Mouse (Mus musculus) neural tube, embryonic 11.5 days (tissue): ENCODE results near the gene Tlk2. TPM values are rescaled to one million over a fixed set of nuclear protein-coding genes. Genes with fewer than 3 reads are reported as not detected.

Experiments
- ATAC-seq: fragments of 200-750 bp; cut with Nextera tagmentation; 2 replicates; pipeline ENCODE4 v1.8.0; 2017; ENCODE audit warnings: moderate number of reproducible peaks, mild to moderate bottlenecking, moderate TSS enrichment, moderate library complexity; ENCODE audit not compliant: insufficient read depth, low FRiP score, low TSS enrichment
- DNase-seq: peaks from one replicate; pipeline ENCODE4 v3.0.0-alpha.2; 2015; ENCODE audit warnings: low spot score
- H3K27ac ChIP-seq: fragments of 300-500 bp; sonication (generic); 2 replicates; pipeline ENCODE4 v1.5.1; 2014; ENCODE audit warnings: low read depth, mild to moderate bottlenecking, low read length
- H3K27me3 ChIP-seq: fragments of 300-500 bp; sonication (generic); 2 replicates; pipeline ENCODE4 v1.6.1; 2014; ENCODE audit warnings: mild to moderate bottlenecking, low read length, mixed read lengths; ENCODE audit not compliant: control insufficient read depth, insufficient read depth
- H3K36me3 ChIP-seq: fragments of 300-500 bp; sonication (generic); 2 replicates; pipeline ENCODE4 v1.6.1; 2014; ENCODE audit warnings: mild to moderate bottlenecking, low read length, moderate library complexity, mixed read lengths; ENCODE audit not compliant: control insufficient read depth, insufficient read depth
- H3K4me1 ChIP-seq: fragments of 300-500 bp; sonication (generic); 2 replicates; pipeline ENCODE4 v1.6.1; 2014; ENCODE audit warnings: low read length, mixed read lengths; ENCODE audit not compliant: control insufficient read depth, insufficient read depth
- H3K4me2 ChIP-seq: fragments of 300-500 bp; sonication (generic); 2 replicates; pipeline ENCODE4 v1.6.1; 2014; ENCODE audit warnings: low read depth, mild to moderate bottlenecking, moderate library complexity
- H3K4me3 ChIP-seq: fragments of 300-500 bp; sonication (generic); 2 replicates; pipeline ENCODE4 v1.5.1; 2014; ENCODE audit warnings: low read depth, low read length
- H3K9ac ChIP-seq: fragments of 300-500 bp; sonication (generic); 2 replicates; pipeline ENCODE4 v1.6.1; 2014; ENCODE audit warnings: mild to moderate bottlenecking, low read length
- H3K9me3 ChIP-seq: fragments of 300-500 bp; sonication (generic); 2 replicates; pipeline ENCODE4 v1.6.1; 2016; ENCODE audit warnings: low read length; ENCODE audit not compliant: control insufficient read depth
- WGBS: fragments of 180-500 bp; shearing (Covaris S2); extraction: QIAGEN DNeasy Blood & Tissue Kit; methylation state at CpG from one replicate; pipeline ENCODE4 v1.1.7; 2014; 5-methylcytosine and 5-hydroxymethylcytosine counted together
- polyA plus RNA-seq: library from polyadenylated mRNA; unstranded; fragments of >200 nt; fragmentation: Nextera tagmentation; extraction: Ambion mirVana; gene quantifications from 2 replicates; pipeline ENCODE4 v1.2.1, GENCODE M21; 2014

The Tlk2 gene
- polyA plus RNA-seq, 1 experiment from 2014 or later: 25.9 TPM

- Histone ChIP-seq H3K4me1 (no peaks in the 10 kb centered on the region; the same call in 1 of the 2 replicates), H3K4me3 (no peak overlapping the region), H3K9me3 (no peaks in the 10 kb centered on the region), H3K4me2 (no peak overlapping the region), H3K27me3 (no peaks in the 10 kb centered on the region), H3K27ac (no peak overlapping the region), H3K36me3 (peaks cover 2% of the 10 kb centered on the region; the same call in 1 of the 2 replicates), H3K9ac (no peak overlapping the region)
- 45% methylated on average over 5 of the region's 5 CpGs for WGBS
- DNase-seq (no peak), ATAC-seq (no peak)
Measured at GRCm38 (mm10) chr11:105261116-105261515, 82.5 kb downstream of the Tlk2 start.

- no peak overlapping the region for H3K27ac ChIP-seq
- DNase-seq (no peak), ATAC-seq (no peak)
- peaks cover 2% of the 10 kb centered on the region; the same call in 1 of the 2 replicates for H3K36me3 ChIP-seq
- no peaks in the 10 kb centered on the region; the same call in 1 of the 2 replicates for H3K4me1 ChIP-seq
- no peaks in the 10 kb centered on the region for H3K9me3 ChIP-seq
- H3K9ac ChIP-seq: no peak overlapping the region
- H3K4me2 ChIP-seq: no peak overlapping the region
- H3K4me3 ChIP-seq: no peak overlapping the region
- H3K27me3 ChIP-seq: no peaks in the 10 kb centered on the region
- 80% methylated on average over 4 of the region's 4 CpGs for WGBS
Measured at GRCm38 (mm10) chr11:105261601-105262351, 83.2 kb downstream of the Tlk2 start.

- no peaks in the 10 kb centered on the region; the same call in 1 of the 2 replicates for H3K4me1 ChIP-seq
- ATAC-seq: no peak
- H3K27me3 ChIP-seq: no peaks in the 10 kb centered on the region
- no peak overlapping the region for H3K27ac ChIP-seq
- no peak for DNase-seq
- no peak overlapping the region for H3K4me3 ChIP-seq
- no peak overlapping the region for H3K9ac ChIP-seq
- no peaks in the 10 kb centered on the region for H3K36me3 ChIP-seq
- H3K4me2 ChIP-seq: no peak overlapping the region
- H3K9me3 ChIP-seq: no peaks in the 10 kb centered on the region
Measured at GRCm38 (mm10) chr11:105264506-105264905, 85.9 kb downstream of the Tlk2 start.

- no peaks in the 10 kb centered on the region for H3K36me3 ChIP-seq
- DNase-seq (no peak), ATAC-seq (no peak)
- H3K27me3 ChIP-seq: no peaks in the 10 kb centered on the region
- H3K9ac ChIP-seq: no peak overlapping the region
- no peak overlapping the region for H3K4me2 ChIP-seq
- H3K4me1 ChIP-seq: no peaks in the 10 kb centered on the region; the same call in 1 of the 2 replicates
- no peak overlapping the region for H3K27ac ChIP-seq
- no peaks in the 10 kb centered on the region for H3K9me3 ChIP-seq
- no peak overlapping the region for H3K4me3 ChIP-seq
- WGBS: 92% methylated on average over 3 of the region's 3 CpGs
Measured at GRCm38 (mm10) chr11:105264988-105265387, 86.4 kb downstream of the Tlk2 start.

GRCm38 (mm10) chr11:105270155-105270554 is 91.5 kb downstream of the Tlk2 start:
- H3K4me1 ChIP-seq: no peaks in the 10 kb centered on the region
- H3K9ac ChIP-seq: no peak overlapping the region
- ATAC-seq (no peak), DNase-seq (peak; percentile 60)
- H3K9me3 ChIP-seq: no peaks in the 10 kb centered on the region
- no peaks in the 10 kb centered on the region for H3K36me3 ChIP-seq
- no peak overlapping the region for H3K4me2 ChIP-seq
- no peak overlapping the region for H3K4me3 ChIP-seq
- H3K27me3 ChIP-seq: no peaks in the 10 kb centered on the region
- H3K27ac ChIP-seq: no peak overlapping the region
- 25% methylated on average over 2 of the region's 2 CpGs for WGBS

- H3K4me1 ChIP-seq: peaks cover under 1% of the 10 kb centered on the region; the same call in 1 of the 2 replicates
- no peak overlapping the region for H3K9ac ChIP-seq
- WGBS: 84% methylated on average over 6 of the region's 6 CpGs
- no peaks in the 10 kb centered on the region for H3K27me3 ChIP-seq
- ATAC-seq (no peak), DNase-seq (no peak)
- H3K9me3 ChIP-seq: no peaks in the 10 kb centered on the region
- H3K27ac ChIP-seq: no peak overlapping the region
- no peak overlapping the region for H3K4me2 ChIP-seq
- H3K4me3 ChIP-seq: no peak overlapping the region
- H3K36me3 ChIP-seq: peaks cover 5% of the 10 kb centered on the region; the same call in 1 of the 2 replicates
Measured at GRCm38 (mm10) chr11:105280456-105280855, 101.8 kb downstream of the Tlk2 start.

- DNase-seq (no peak), ATAC-seq (no peak)
- peaks cover 2% of the 10 kb centered on the region; the same call in 1 of the 2 replicates for H3K36me3 ChIP-seq
- no peak overlapping the region for H3K4me3 ChIP-seq
- H3K4me1 ChIP-seq: peaks cover 7% of the 10 kb centered on the region
- H3K27ac ChIP-seq: no peak overlapping the region
- no peaks in the 10 kb centered on the region for H3K27me3 ChIP-seq
- no peak overlapping the region for H3K4me2 ChIP-seq
- 77% methylated on average over 7 of the region's 7 CpGs for WGBS
- H3K9ac ChIP-seq: no peak overlapping the region
- H3K9me3 ChIP-seq: no peaks in the 10 kb centered on the region
Measured at GRCm38 (mm10) chr11:105281291-105281690, 102.7 kb downstream of the Tlk2 start.

- Histone ChIP-seq H3K4me3 (no peak overlapping the region), H3K4me1 (peaks cover 7% of the 10 kb centered on the region), H3K27me3 (no peaks in the 10 kb centered on the region), H3K27ac (0 out of 2 replicates have a peak overlapping the region, but pooled peaks have one; percentile 14), H3K36me3 (no peaks in the 10 kb centered on the region), H3K4me2 (no peak overlapping the region), H3K9me3 (no peaks in the 10 kb centered on the region), H3K9ac (no peak overlapping the region)
- DNase-seq (no peak), ATAC-seq (no peak)
- 69% methylated on average over 12 of the region's 12 CpGs for WGBS
Measured at GRCm38 (mm10) chr11:105281763-105282459, 103.3 kb downstream of the Tlk2 start.
